Mouse (Mus musculus) forebrain, postnatal 0 days (tissue): ENCODE results near the gene Eif2b4. TPM values are rescaled to one million over a fixed set of nuclear protein-coding genes. Genes with fewer than 3 reads are reported as not detected.
"Not testable (repeated sequence)": the region's sequence is repeated elsewhere in the genome, so short reads cannot be mapped to it uniquely, and the experiment has no call there.

Source experiments
- ATAC-seq: fragments of 200-750 bp; cut with Nextera tagmentation; 2 replicates; pipeline ENCODE4 v1.8.0; 2017; ENCODE audit warnings: mild to moderate bottlenecking, moderate library complexity
- DNase-seq: peaks from one replicate; pipeline ENCODE4 v3.0.0-alpha.2; 2015
- H3K27ac ChIP-seq: fragments of 300-500 bp; sonication (generic); 2 replicates; pipeline ENCODE4 v1.5.1; 2014; ENCODE audit warnings: low read depth, mild to moderate bottlenecking, antibody characterized with exemption, low read length, moderate library complexity, mixed read lengths
- H3K27me3 ChIP-seq: fragments of 300-500 bp; sonication (generic); 2 replicates; pipeline ENCODE4 v1.6.1; 2014; ENCODE audit warnings: mild to moderate bottlenecking, low read length, mixed read lengths; ENCODE audit not compliant: insufficient read depth
- H3K36me3 ChIP-seq: fragments of 300-500 bp; sonication (generic); 2 replicates; pipeline ENCODE4 v1.6.1; 2014; ENCODE audit warnings: mild to moderate bottlenecking, moderate library complexity; ENCODE audit not compliant: insufficient read depth
- H3K4me1 ChIP-seq: fragments of 300-500 bp; sonication (generic); 2 replicates; pipeline ENCODE4 v1.6.1; 2014; ENCODE audit warnings: antibody characterized with exemption; ENCODE audit not compliant: insufficient read depth
- H3K4me2 ChIP-seq: fragments of 300-500 bp; sonication (generic); 2 replicates; pipeline ENCODE4 v1.6.1; 2014; ENCODE audit warnings: low read depth, mild to moderate bottlenecking, moderate library complexity
- H3K4me3 ChIP-seq: fragments of 300-500 bp; sonication (generic); 2 replicates; pipeline ENCODE4 v1.5.1; 2014; ENCODE audit warnings: low read depth, low read length, mixed read lengths
- H3K9ac ChIP-seq: fragments of 300-500 bp; sonication (generic); 2 replicates; pipeline ENCODE4 v1.6.1; 2014; ENCODE audit warnings: mild to moderate bottlenecking
- H3K9me3 ChIP-seq: fragments of 300-500 bp; sonication (generic); 2 replicates; pipeline ENCODE4 v1.6.1; 2016; ENCODE audit warnings: low read length
- CTCF ChIP-seq: sonication (generic); IDR thresholded peaks from 2 replicates; pipeline ENCODE4 v1.5.1; 2016; ENCODE audit warnings: antibody characterized with exemption, control low read depth, low read depth
- WGBS: fragments of 180-500 bp; shearing (Covaris S2); extraction: QIAGEN DNeasy Blood & Tissue Kit; methylation state at CpG from one replicate; pipeline ENCODE4 v1.1.7; 2014; 5-methylcytosine and 5-hydroxymethylcytosine counted together
- polyA plus RNA-seq: library from polyadenylated mRNA; unstranded; fragments of >200 nt; fragmentation: Nextera tagmentation; extraction: Ambion mirVana; gene quantifications from 2 replicates; pipeline ENCODE4 v1.2.1, GENCODE M21; 2015
- total RNA-seq: library from RNA; depleted of rRNA; stranded (reverse); fragments of >200 nt; gene quantifications from 2 replicates; pipeline ENCODE4 v1.2.3, GENCODE M21; 2014

Gene Eif2b4
- total and polyA plus RNA-seq, 2 experiments from 2014 or later: 70.8 to 76.6 TPM

GRCm38 (mm10) chr5:31221304-31221945, 28.2 kb upstream of the Eif2b4 start:
- H3K36me3 ChIP-seq: no peaks in the 10 kb centered on the region
- no peaks in the 10 kb centered on the region for H3K27me3 ChIP-seq
- H3K4me3 ChIP-seq: peak overlapping the region; percentile 100
- 11% methylated on average over 11 of the region's 11 CpGs for WGBS
- H3K9ac ChIP-seq: peak overlapping the region; percentile 92
- H3K9me3 ChIP-seq: no peaks in the 10 kb centered on the region
- DNase-seq: peak; percentile 79
- peak overlapping the region; percentile 79 for H3K4me2 ChIP-seq
- H3K27ac ChIP-seq: peak overlapping the region; percentile 97
- H3K4me1 ChIP-seq: peaks cover 4% of the 10 kb centered on the region; the same call in 1 of the 2 replicates
- peak; percentile 70 for TF ChIP-seq CTCF
- ATAC-seq: peak; percentile 58

DNA sequence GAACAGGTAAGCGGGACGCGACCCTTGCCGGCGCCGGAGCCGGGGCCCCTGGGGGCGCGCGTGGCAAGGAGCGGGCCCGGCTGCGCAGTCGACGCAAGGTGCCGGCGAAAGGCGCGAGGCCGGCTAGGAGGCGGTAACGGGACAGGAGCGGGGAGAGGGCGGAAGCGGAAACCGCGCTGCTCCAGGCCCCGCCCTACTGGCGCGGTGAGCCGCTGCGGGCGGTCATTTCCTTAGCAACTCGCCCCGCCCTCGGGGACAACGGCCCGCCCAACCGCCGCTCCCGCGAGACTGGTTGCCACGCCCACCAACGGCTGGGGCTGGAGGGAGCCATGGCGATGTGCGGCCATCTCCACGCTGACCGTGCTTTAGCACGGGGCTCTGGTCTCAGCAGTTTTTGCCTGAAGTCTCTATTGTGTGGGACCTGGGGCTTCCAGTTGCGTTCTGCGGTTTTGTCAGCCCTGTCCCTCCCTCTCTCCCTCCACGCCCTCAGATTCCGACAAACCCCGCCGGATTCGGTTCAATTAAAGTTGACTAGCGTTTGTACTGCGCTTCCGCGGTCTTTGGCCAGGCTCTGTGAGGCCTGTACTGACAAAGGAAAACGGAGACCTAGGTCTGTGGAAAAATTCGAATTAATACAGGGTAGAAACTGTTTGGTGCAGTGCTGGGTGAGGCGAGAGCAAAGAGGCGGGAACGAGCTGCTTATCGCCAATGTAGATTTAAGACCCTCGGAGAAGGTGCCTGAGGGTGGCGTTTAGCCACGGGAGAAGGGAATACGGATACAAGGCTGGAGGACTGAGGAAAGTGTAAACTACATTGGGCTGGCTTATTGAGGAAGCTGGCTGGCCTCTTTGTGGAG, 27.4 kb upstream of the Eif2b4 start, which contains the start of gene Ppm1g:
Gene Ppm1g, minus strand, starts transcription at position 240 of the 856 bp plus-strand sequence.
- peak within 1 kb of the TSS; percentile 97 for H3K27ac ChIP-seq
- H3K4me2 ChIP-seq: peak within 1 kb of the TSS; percentile 79
- under 1% methylated on average over 69 of the region's 70 CpGs for WGBS
- H3K4me1 ChIP-seq: peaks cover 4% of the 10 kb centered on the region; the same call in 1 of the 2 replicates
- peak within 1 kb of the TSS; percentile 92 for H3K9ac ChIP-seq
- ATAC-seq: peak; percentile 93
- H3K36me3 ChIP-seq: no peaks in the 10 kb centered on the region
- peak; percentile 1; the same call in 1 of the 2 replicates for TF ChIP-seq CTCF
- peak within 1 kb of the TSS; percentile 100 for H3K4me3 ChIP-seq
- DNase-seq: peak; percentile 98
- H3K9me3 ChIP-seq: no peaks in the 10 kb centered on the region
- H3K27me3 ChIP-seq: no peaks in the 10 kb centered on the region

DNA sequence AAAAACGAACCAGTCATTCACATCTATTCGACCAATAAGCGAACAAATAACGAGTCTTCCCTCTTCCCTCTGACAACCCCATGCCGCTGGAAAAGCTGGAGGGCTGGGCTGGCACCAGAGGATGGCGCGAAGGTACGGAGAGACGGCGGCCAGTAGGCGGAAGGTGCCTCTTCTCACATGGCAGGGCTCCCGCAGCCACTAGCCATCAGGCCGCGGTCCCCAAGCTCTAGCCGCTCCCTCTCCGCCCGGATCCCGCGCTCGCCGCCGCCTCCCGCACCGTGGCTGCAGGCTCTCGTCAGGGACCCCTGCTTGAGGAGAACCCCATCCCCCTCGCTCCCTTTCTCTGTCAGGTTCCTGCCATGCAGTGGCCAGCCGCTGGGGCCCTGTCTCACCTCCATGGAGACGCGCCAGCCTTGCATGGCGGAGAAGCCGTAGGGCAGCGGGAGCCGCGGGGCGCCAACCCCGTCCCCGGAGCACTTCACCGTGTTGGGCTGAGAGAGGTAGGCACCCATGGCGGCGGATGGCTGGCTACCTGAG, 26.7 kb upstream of the Eif2b4 start:
- peak; percentile 20 for TF ChIP-seq CTCF
- peak overlapping the region; percentile 100 for H3K4me3 ChIP-seq

GRCm38 (mm10) chr5:31219474-31219873, 26.2 kb upstream of the Eif2b4 start:
- no peak for TF ChIP-seq CTCF
- Histone ChIP-seq H3K9ac (peak overlapping the region; percentile 92), H3K4me1 (peaks cover 4% of the 10 kb centered on the region; the same call in 1 of the 2 replicates), H3K4me3 (peak overlapping the region; percentile 100), H3K4me2 (peak overlapping the region; percentile 79), H3K27me3 (no peaks in the 10 kb centered on the region), H3K36me3 (no peaks in the 10 kb centered on the region), H3K9me3 (no peaks in the 10 kb centered on the region), H3K27ac (peak overlapping the region; percentile 97)
- DNase-seq (no peak), ATAC-seq (no peak)
- 2% methylated on average over 11 of the region's 11 CpGs for WGBS

More for the DNA sequence above, 26.7 kb upstream of the Eif2b4 start:
- DNase-seq: no peak
- under 1% methylated on average over 32 of the region's 40 CpGs for WGBS
- peak; percentile 59 for ATAC-seq
- Histone ChIP-seq H3K4me1 (peaks cover 4% of the 10 kb centered on the region; the same call in 1 of the 2 replicates), H3K9ac (peak overlapping the region; percentile 92), H3K4me2 (peak overlapping the region; percentile 79), H3K9me3 (no peaks in the 10 kb centered on the region), H3K27me3 (no peaks in the 10 kb centered on the region), H3K36me3 (no peaks in the 10 kb centered on the region), H3K27ac (peak overlapping the region; percentile 97)

DNA sequence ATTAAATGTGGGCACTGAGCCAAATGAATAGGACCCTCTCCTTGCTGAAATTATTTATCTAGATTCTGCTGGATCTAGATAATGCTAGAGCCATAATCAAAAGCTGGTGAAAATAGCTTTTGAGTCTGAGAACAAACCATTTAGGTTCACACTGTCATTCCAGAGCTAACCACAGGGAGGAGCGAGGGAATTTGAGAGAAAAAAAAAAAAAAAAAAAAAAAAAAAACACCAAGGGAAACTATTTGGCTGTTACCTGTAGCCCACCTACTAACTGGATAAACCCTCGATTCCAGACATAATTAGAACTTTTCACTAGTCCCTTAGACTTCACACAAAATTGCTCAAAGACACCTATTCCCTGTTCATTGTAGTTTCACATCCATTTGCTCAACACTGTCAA, 25.8 kb upstream of the Eif2b4 start:
- H3K4me2 ChIP-seq: peak overlapping the region; percentile 79
- no peaks in the 10 kb centered on the region for H3K27me3 ChIP-seq
- 0 out of 2 replicates have a peak overlapping the region, but pooled peaks have one; percentile 18 for H3K9ac ChIP-seq
- DNase-seq: peak; percentile 59
- H3K27ac ChIP-seq: peak overlapping the region; percentile 36; the same call in 1 of the 2 replicates
- H3K36me3 ChIP-seq: no peaks in the 10 kb centered on the region
- H3K4me3 ChIP-seq: peak overlapping the region; percentile 100
- ATAC-seq: no peak
- peaks cover 4% of the 10 kb centered on the region; the same call in 1 of the 2 replicates for H3K4me1 ChIP-seq
- WGBS: 3% methylated on average over 2 of the region's 2 CpGs
- peak; percentile 52 for TF ChIP-seq CTCF
- no peaks in the 10 kb centered on the region for H3K9me3 ChIP-seq

GRCm38 (mm10) chr5:31218294-31218693, 25.1 kb upstream of the Eif2b4 start:
- 74% methylated on average over 7 of the region's 7 CpGs for WGBS
- no peak for TF ChIP-seq CTCF
- no peak overlapping the region for H3K9ac ChIP-seq
- DNase-seq (no peak), ATAC-seq (no peak)
- H3K36me3 ChIP-seq: no peaks in the 10 kb centered on the region
- no peaks in the 10 kb centered on the region for H3K27me3 ChIP-seq
- no peak overlapping the region for H3K4me2 ChIP-seq
- no peaks in the 10 kb centered on the region for H3K9me3 ChIP-seq
- no peak overlapping the region for H3K4me3 ChIP-seq
- no peak overlapping the region for H3K27ac ChIP-seq
- H3K4me1 ChIP-seq: peaks cover 4% of the 10 kb centered on the region; the same call in 1 of the 2 replicates

- H3K9ac ChIP-seq, H3K36me3 ChIP-seq, ATAC-seq, H3K27me3 ChIP-seq, DNase-seq, H3K4me3 ChIP-seq, H3K27ac ChIP-seq, H3K4me2 ChIP-seq, H3K9me3 ChIP-seq, H3K4me1 ChIP-seq: not testable (repeated sequence)
- 91% methylated on average over 6 of the region's 6 CpGs for WGBS
Measured at GRCm38 (mm10) chr5:31216554-31216953, 23.3 kb upstream of the Eif2b4 start.
